Mouse (Mus musculus): ENCODE measurements around the gene Mettl21a. TPM values are rescaled to one million over a fixed set of nuclear protein-coding genes. Genes with fewer than 3 reads are reported as not detected.
"Not testable (repeated sequence)": the region's sequence is repeated elsewhere in the genome, so short reads cannot be mapped to it uniquely, and the experiment has no call there.

Gene Mettl21a
- total RNA-seq, 2 experiments from 2014 or later, result 6.4 to 8.4 TPM

GRCm38 (mm10) chr1:64616076-64616475, 966 bp downstream of the Mettl21a start:
- intact Hi-C loops (cut with DNase I), result loop anchor here (5.0 to 10.0 kb wide), 5 partner anchors 76 to 951 kb away; partner anchors contain the start of genes Ccnyl1 and Creb1
- no peak for DNase-seq

- no peak for DNase-seq
Measured at GRCm38 (mm10) chr1:64615531-64615991, 1.5 kb downstream of the Mettl21a start.

GRCm38 (mm10) chr1:64614801-64615345, 2.2 kb downstream of the Mettl21a start:
- intact Hi-C loops (cut with DNase I), result loop anchor here (5.0 to 10.0 kb wide), 5 partner anchors 77 to 950 kb away; partner anchors contain the start of genes Ccnyl1 and Creb1
- no peak for DNase-seq

More at GRCm38 (mm10) chr1:64615531-64615991, 1.5 kb downstream of the Mettl21a start:
- intact Hi-C loops (cut with DNase I), result loop anchor here (5.0 to 10.0 kb wide), 5 partner anchors 77 to 951 kb away; partner anchors contain the start of genes Ccnyl1 and Creb1

GRCm38 (mm10) chr1:64614311-64614710, 2.7 kb downstream of the Mettl21a start:
- intact Hi-C loops (cut with DNase I), result loop anchor here (10.0 kb wide), 2 partner anchors 370 to 950 kb away; no protein-coding TSS in a partner anchor
- DNase-seq, result no peak

GRCm38 (mm10) chr1:64609976-64610375, 7.1 kb downstream of the Mettl21a start:
- intact Hi-C loops (cut with DNase I), result loop anchor here (10.0 kb wide), 2 partner anchors 375 to 945 kb away; no protein-coding TSS in a partner anchor
- DNase-seq, result no peak

- intact Hi-C loops (cut with DNase I), result no loop called here
- DNase-seq, result no peak
Measured at GRCm38 (mm10) chr1:64609145-64609544, 7.9 kb downstream of the Mettl21a start.

GRCm38 (mm10) chr1:64603381-64603780, 13.7 kb downstream of the Mettl21a start:
- DNase-seq, result no peak
- intact Hi-C loops (cut with DNase I), result no loop called here

- no peak for DNase-seq
- intact Hi-C loops (cut with DNase I), result no loop called here
Measured at GRCm38 (mm10) chr1:64601242-64601842, 15.7 kb downstream of the Mettl21a start.

- DNase-seq, result no peak
- intact Hi-C loops (cut with DNase I), result no loop called here
Measured at GRCm38 (mm10) chr1:64600413-64601077, 16.5 kb downstream of the Mettl21a start.

GRCm38 (mm10) chr1:64598926-64599325, 18.1 kb downstream of the Mettl21a start:
- intact Hi-C loops (cut with DNase I), result no loop called here
- no peak for DNase-seq

- DNase-seq, result no peak
- intact Hi-C loops (cut with DNase I), result no loop called here
Measured at GRCm38 (mm10) chr1:64578801-64579200, 38.2 kb downstream of the Mettl21a start.

GRCm38 (mm10) chr1:64577911-64578310, 39.1 kb downstream of the Mettl21a start:
- intact Hi-C loops (cut with DNase I); DNase-seq: not testable (repeated sequence)

- DNase-seq, result no peak
- intact Hi-C loops (cut with DNase I), result no loop called here
Measured at GRCm38 (mm10) chr1:64576732-64577131, 40.3 kb downstream of the Mettl21a start.

GRCm38 (mm10) chr1:64576022-64576421, 41.0 kb downstream of the Mettl21a start:
- no peak for DNase-seq
- intact Hi-C loops (cut with DNase I), result no loop called here

GRCm38 (mm10) chr1:64568206-64568605, 48.8 kb downstream of the Mettl21a start:
- no peak for DNase-seq
- intact Hi-C loops (cut with DNase I), result no loop called here

GRCm38 (mm10) chr1:64560105-64560504, 56.9 kb downstream of the Mettl21a start:
- intact Hi-C loops (cut with DNase I), result no loop called here
- DNase-seq, result no peak

Other genes starting within 250 kb of the Mettl21a start
- gene Creb1, start 84.6 kb downstream of the Mettl21a start, total RNA-seq (2021), result 10 to 100 TPM; 29.9 to 37.4 TPM
- 10 to 100 TPM; 20.5 to 21.4 TPM for gene Ccnyl1, start 73.2 kb upstream of the Mettl21a start, total RNA-seq (2021)
- 1 to 10 TPM; 4.7 to 4.9 TPM for gene Fzd5, start 120.5 kb upstream of the Mettl21a start, total RNA-seq (2021)